Mouse (Mus musculus) spleen, adult 2 months (tissue): ENCODE measurements around the gene Pakap.

Experiments
- CTCF ChIP-seq: fragments of 200-500 bp; IDR thresholded peaks from 2 replicates; pipeline ENCODE4 v1.5.1; 2011; ENCODE audit warnings: mild to moderate bottlenecking, inconsistent platforms; ENCODE audit not compliant: insufficient read depth, insufficient read length, insufficient replicate concordance; ENCODE audit errors: extremely low read depth
- POLR2A ChIP-seq: fragments of 200-500 bp; IDR thresholded peaks from 2 replicates; pipeline ENCODE4 v1.6.1; 2011; ENCODE audit warnings: low read depth, low read length, inconsistent platforms

- TF ChIP-seq CTCF (no peak), POLR2A (no peak)
Measured at GRCm38 (mm10) chr4:57565811-57566210, 2.2 kb upstream of the Pakap start.
